Mouse (Mus musculus): ENCODE data around the gene Nufip2.

GRCm38 (mm10) chr11:77684896-77685295, 1.1 kb upstream of the Nufip2 start:
- no peak for TF ChIP-seq CTCF (IDR thresholded peaks at IDR 0.05)
- TF ChIP-seq EP300 (IDR thresholded peaks at IDR 0.05) = no peak
